Mouse (Mus musculus): Measurements from ENCODE around the gene Hist1h2an. TPM values are rescaled to one million over a fixed set of nuclear protein-coding genes. Genes with fewer than 3 reads are reported as not detected.
"Not testable (repeated sequence)": the region's sequence is repeated elsewhere in the genome, so short reads cannot be mapped to it uniquely, and the experiment has no call there.

The Hist1h2an gene
- polyA plus RNA-seq, 1 experiment from 2014 or later: 7.6 TPM

GRCm38 (mm10) chr13:21795584-21795983, 8.6 kb upstream of the Hist1h2an start:
- WGBS: 89% methylated on average over 7 of the region's 7 CpGs
- H3K9me3 ChIP-seq: no peaks in the 10 kb centered on the region
- no peak overlapping the region for H3K4me3 ChIP-seq
- H3K36me3 ChIP-seq: no peaks in the 10 kb centered on the region
- H3K27ac ChIP-seq: no peak overlapping the region
- peaks cover 5% of the 10 kb centered on the region for H3K4me1 ChIP-seq
- DNase-seq (ENCODE audit: low spot score): no peak
- no peaks in the 10 kb centered on the region for H3K27me3 ChIP-seq (ENCODE audit: insufficient read depth, poor library complexity, severe bottlenecking)

- Histone ChIP-seq H3K27ac (peak overlapping the region; percentile 84), H3K27me3 (ENCODE audit: insufficient read depth, poor library complexity, severe bottlenecking) (no peaks in the 10 kb centered on the region), H3K9me3 (no peaks in the 10 kb centered on the region), H3K36me3 (no peaks in the 10 kb centered on the region), H3K4me3 (peak overlapping the region; percentile 50), H3K4me1 (peaks cover 18% of the 10 kb centered on the region)
- peak; percentile 69 for DNase-seq (ENCODE audit: low spot score)
- WGBS: 7% methylated on average over 18 of the region's 18 CpGs
These were observed 3.7 kb upstream of the Hist1h2an start for GRCm38 (mm10) chr13:21790601-21791283.

- peak; percentile 33 for DNase-seq (ENCODE audit: low spot score)
- H3K36me3 ChIP-seq: no peaks in the 10 kb centered on the region
- no peaks in the 10 kb centered on the region for H3K27me3 ChIP-seq (ENCODE audit: insufficient read depth, poor library complexity, severe bottlenecking)
- peak overlapping the region; percentile 42; the same call in 1 of the 2 replicates for H3K27ac ChIP-seq
- H3K9me3 ChIP-seq: no peaks in the 10 kb centered on the region
- 53% methylated on average over 6 of the region's 6 CpGs for WGBS
- H3K4me1 ChIP-seq: peaks cover 18% of the 10 kb centered on the region
- H3K4me3 ChIP-seq: no peak overlapping the region
These were observed 2.9 kb upstream of the Hist1h2an start for GRCm38 (mm10) chr13:21789925-21790324.

- H3K27me3 ChIP-seq (ENCODE audit: insufficient read depth, poor library complexity, severe bottlenecking): no peaks in the 10 kb centered on the region
- no peaks in the 10 kb centered on the region for H3K36me3 ChIP-seq
- no peaks in the 10 kb centered on the region for H3K9me3 ChIP-seq
- peak overlapping the region; percentile 44 for H3K4me3 ChIP-seq
- H3K4me1 ChIP-seq: peaks cover 25% of the 10 kb centered on the region
- peak overlapping the region; percentile 70 for H3K27ac ChIP-seq
- peak; percentile 25 for DNase-seq (ENCODE audit: low spot score)
- WGBS: 23% methylated on average over 17 of the region's 21 CpGs
These were observed 959 bp upstream of the Hist1h2an start for GRCm38 (mm10) chr13:21787760-21788593.

GRCm38 (mm10) chr13:21786189-21786898, 674 bp downstream of the Hist1h2an start:
- WGBS: 12% methylated on average over 8 of the region's 8 CpGs
- peaks cover 28% of the 10 kb centered on the region for H3K4me1 ChIP-seq
- H3K27me3 ChIP-seq (ENCODE audit: insufficient read depth, poor library complexity, severe bottlenecking): no peaks in the 10 kb centered on the region
- peak; percentile 50 for DNase-seq (ENCODE audit: low spot score)
- peak overlapping the region; percentile 84 for H3K27ac ChIP-seq
- H3K4me3 ChIP-seq: peak overlapping the region; percentile 54
- no peaks in the 10 kb centered on the region for H3K36me3 ChIP-seq
- no peaks in the 10 kb centered on the region for H3K9me3 ChIP-seq

GRCm38 (mm10) chr13:21784311-21784710, 2.7 kb downstream of the Hist1h2an start:
- H3K4me1 ChIP-seq: peaks cover 27% of the 10 kb centered on the region
- WGBS: 39% methylated on average over 6 of the region's 6 CpGs
- H3K9me3 ChIP-seq: no peaks in the 10 kb centered on the region
- H3K4me3 ChIP-seq: peak overlapping the region; percentile 57
- no peaks in the 10 kb centered on the region for H3K27me3 ChIP-seq (ENCODE audit: insufficient read depth, poor library complexity, severe bottlenecking)
- DNase-seq (ENCODE audit: low spot score): no peak
- H3K36me3 ChIP-seq: no peaks in the 10 kb centered on the region
- H3K27ac ChIP-seq: peak overlapping the region; percentile 90

GRCm38 (mm10) chr13:21783734-21784161, 3.3 kb downstream of the Hist1h2an start:
- H3K27ac ChIP-seq: peak overlapping the region; percentile 90
- peaks cover 27% of the 10 kb centered on the region for H3K4me1 ChIP-seq
- no peaks in the 10 kb centered on the region for H3K36me3 ChIP-seq
- no peaks in the 10 kb centered on the region for H3K27me3 ChIP-seq (ENCODE audit: insufficient read depth, poor library complexity, severe bottlenecking)
- peak; percentile 80 for DNase-seq (ENCODE audit: low spot score)
- no peaks in the 10 kb centered on the region for H3K9me3 ChIP-seq
- WGBS: 4% methylated on average over 9 of the region's 9 CpGs
- H3K4me3 ChIP-seq: peak overlapping the region; percentile 57

- H3K27me3 ChIP-seq (ENCODE audit: insufficient read depth, poor library complexity, severe bottlenecking): no peaks in the 10 kb centered on the region
- H3K4me1 ChIP-seq: peaks cover 24% of the 10 kb centered on the region
- H3K4me3 ChIP-seq: peak within 1 kb of the TSS; percentile 57
- WGBS: 0% methylated on average over 20 of the region's 20 CpGs
- H3K9me3 ChIP-seq: no peaks in the 10 kb centered on the region
- no peaks in the 10 kb centered on the region for H3K36me3 ChIP-seq
- peak; percentile 88 for DNase-seq (ENCODE audit: low spot score)
- H3K27ac ChIP-seq: peak within 1 kb of the TSS; percentile 90
These were observed 3.8 kb downstream of the Hist1h2an start, which contains the start of gene Hist1h3i for GRCm38 (mm10) chr13:21783255-21783617. Hist1h3i (minus strand) TSS chr13:21783370.

- Histone ChIP-seq H3K4me3 (peak overlapping the region; percentile 57), H3K27ac (peak overlapping the region; percentile 90), H3K4me1 (peaks cover 22% of the 10 kb centered on the region)
- H3K27me3 ChIP-seq (ENCODE audit: insufficient read depth, poor library complexity, severe bottlenecking); H3K9me3 ChIP-seq; H3K36me3 ChIP-seq; DNase-seq (ENCODE audit: low spot score): not testable (repeated sequence)
- WGBS: 2% methylated on average over 15 of the region's 35 CpGs
These were observed 4.4 kb downstream of the Hist1h2an start for GRCm38 (mm10) chr13:21782361-21783254.

- Histone ChIP-seq H3K9me3 (no peaks in the 10 kb centered on the region), H3K4me3 (no peak overlapping the region), H3K27ac (peak overlapping the region; percentile 82; the same call in 1 of the 2 replicates), H3K4me1 (peaks cover 22% of the 10 kb centered on the region), H3K27me3 (ENCODE audit: insufficient read depth, poor library complexity, severe bottlenecking) (no peaks in the 10 kb centered on the region), H3K36me3 (no peaks in the 10 kb centered on the region)
- no peak for DNase-seq (ENCODE audit: low spot score)
- WGBS: 88% methylated on average over 1 of the region's 1 CpGs
These were observed 5.4 kb downstream of the Hist1h2an start for GRCm38 (mm10) chr13:21781639-21782038.

GRCm38 (mm10) chr13:21781021-21781555, 5.9 kb downstream of the Hist1h2an start:
- no peak for DNase-seq (ENCODE audit: low spot score)
- 41% methylated on average over 6 of the region's 6 CpGs for WGBS
- H3K36me3 ChIP-seq: no peaks in the 10 kb centered on the region
- no peaks in the 10 kb centered on the region for H3K9me3 ChIP-seq
- peak overlapping the region; percentile 93 for H3K27ac ChIP-seq
- H3K4me3 ChIP-seq: peak overlapping the region; percentile 68
- H3K4me1 ChIP-seq: peaks cover 20% of the 10 kb centered on the region
- no peaks in the 10 kb centered on the region for H3K27me3 ChIP-seq (ENCODE audit: insufficient read depth, poor library complexity, severe bottlenecking)
